Mouse (Mus musculus): ENCODE measurements around the gene Selenon. TPM values are rescaled to one million over a fixed set of nuclear protein-coding genes. Genes with fewer than 3 reads are reported as not detected.
A peak's percentile ranks its signal among the peaks of the same experiment; 100 is the strongest.
"Not testable (repeated sequence)": the region's sequence is repeated elsewhere in the genome, so short reads cannot be mapped to it uniquely, and the experiment has no call there.

Gene Selenon
- total and polyA plus RNA-seq, 2 experiments = 0.74 to 2.4 TPM

DNA sequence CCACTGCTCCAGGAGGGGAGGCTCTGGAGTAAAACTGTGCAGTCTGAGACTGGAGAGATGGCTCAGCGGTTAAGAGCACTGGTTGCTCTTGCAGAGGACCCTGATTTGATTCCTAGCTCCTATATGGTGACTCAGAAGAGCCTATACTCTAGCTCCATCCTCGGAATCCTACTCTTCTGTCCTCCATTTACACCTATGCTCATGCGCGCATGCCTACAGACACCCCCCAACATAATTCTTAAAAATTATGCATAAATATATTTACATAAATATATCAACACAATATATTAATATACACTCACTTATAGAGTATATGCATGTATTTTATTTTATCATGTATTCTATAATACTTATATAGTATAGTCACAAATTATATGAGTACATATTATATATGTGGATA lies 41.6 kb downstream of the Selenon start:
- 76% methylated on average over 4 of the region's 4 CpGs for WGBS
- Histone ChIP-seq H3K27ac (replicated peaks; ENCODE audit: insufficient read depth, low read depth, low read length) (no peak overlapping the region), H3K4me1 (ENCODE audit: control insufficient read depth, insufficient read depth, low read length) (peaks cover 6% of the 10 kb centered on the region), H3K27me3 (ENCODE audit: control insufficient read depth, insufficient read depth, low read length) (no peaks in the 10 kb centered on the region), H3K79me2 (ENCODE audit: control insufficient read depth, insufficient read depth, low read length) (no peaks in the 10 kb centered on the region; the same call in 1 of the 2 replicates), H3K36me3 (ENCODE audit: control insufficient read depth, insufficient read depth, low read length) (peaks cover 3% of the 10 kb centered on the region; the same call in 1 of the 2 replicates), H3K9ac (ENCODE audit: low read depth, low read length) (no peak overlapping the region), H3K4me3 (ENCODE audit: insufficient read depth, low read depth, low read length) (no peak overlapping the region)
- DNase-seq (ENCODE audit: extremely low read depth, low read depth, low spot score) = no peak
- TF ChIP-seq POLR2A (IDR thresholded peaks at IDR 0.05; ENCODE audit: extremely low read depth, insufficient read depth, low read length) (no peak), CTCF (IDR thresholded peaks at IDR 0.05; ENCODE audit: low read depth, low read length) (no peak)

DNA sequence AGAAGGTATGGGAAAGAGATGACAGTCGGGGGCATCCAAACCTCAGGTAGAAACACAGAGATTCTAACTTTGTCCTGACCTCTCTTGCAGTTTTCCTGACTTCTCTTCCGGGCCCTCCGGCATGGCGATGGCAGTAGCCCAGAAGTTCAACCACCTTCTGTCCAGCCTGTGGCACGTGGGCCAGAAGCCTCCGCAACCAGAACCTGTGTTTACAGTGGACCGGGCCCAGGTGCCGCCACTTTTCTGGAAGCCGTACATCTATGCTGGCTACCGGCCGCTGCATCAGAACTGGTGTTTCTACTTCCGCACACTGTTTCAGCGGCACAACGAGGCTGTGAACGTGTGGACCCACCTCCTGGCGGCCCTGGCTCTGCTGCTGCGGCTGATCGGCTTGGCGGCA lies 45.3 kb downstream of the Selenon start:
- Histone ChIP-seq H3K4me1 (ENCODE audit: control insufficient read depth, insufficient read depth, low read length) (peaks cover 6% of the 10 kb centered on the region), H3K36me3 (ENCODE audit: control insufficient read depth, insufficient read depth, low read length) (peaks cover 3% of the 10 kb centered on the region; the same call in 1 of the 2 replicates), H3K27me3 (ENCODE audit: control insufficient read depth, insufficient read depth, low read length) (no peaks in the 10 kb centered on the region), H3K27ac (replicated peaks; ENCODE audit: insufficient read depth, low read depth, low read length) (no peak overlapping the region), H3K9ac (ENCODE audit: low read depth, low read length) (no peak overlapping the region), H3K4me3 (ENCODE audit: insufficient read depth, low read depth, low read length) (no peak overlapping the region), H3K79me2 (ENCODE audit: control insufficient read depth, insufficient read depth, low read length) (no peaks in the 10 kb centered on the region)
- TF ChIP-seq CTCF (IDR thresholded peaks at IDR 0.05; ENCODE audit: low read depth, low read length) (no peak), POLR2A (IDR thresholded peaks at IDR 0.05; ENCODE audit: extremely low read depth, insufficient read depth, low read length) (no peak)
- 37% methylated on average over 19 of the region's 19 CpGs for WGBS
- peak; percentile 88 for DNase-seq (ENCODE audit: extremely low read depth, low read depth, low spot score)

DNA sequence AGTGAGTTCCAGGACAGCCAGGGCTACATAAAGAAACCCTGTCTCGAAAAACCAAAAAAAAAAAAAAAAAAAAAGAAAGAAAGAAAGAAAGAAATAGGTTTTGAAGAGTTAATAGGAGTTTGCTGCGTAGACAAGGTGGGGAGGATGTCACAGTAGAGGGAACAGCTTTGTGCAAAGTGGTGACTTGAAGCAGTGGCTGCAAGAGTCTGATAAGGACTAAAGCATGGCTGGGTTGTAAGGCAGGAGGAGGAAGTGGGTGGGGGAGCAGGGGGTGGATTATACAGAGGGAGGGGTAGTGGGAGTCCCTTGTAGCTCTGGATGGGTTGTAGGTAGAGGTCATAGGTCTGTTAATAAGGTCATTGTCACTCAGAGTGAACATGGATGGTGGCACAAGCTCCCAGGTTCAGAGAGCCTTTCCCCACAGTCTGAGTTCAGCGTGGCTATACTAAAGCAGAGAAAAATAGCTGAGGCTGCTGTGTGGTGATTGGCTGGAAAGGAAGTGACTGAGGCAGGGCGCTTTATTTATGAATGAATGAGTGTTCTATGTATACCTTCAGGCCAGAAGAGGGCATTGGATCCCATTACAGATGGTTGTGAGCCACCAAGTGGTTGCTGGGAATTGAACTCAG lies 45.9 kb downstream of the Selenon start:
- Histone ChIP-seq H3K79me2 (ENCODE audit: control insufficient read depth, insufficient read depth, low read length) (no peaks in the 10 kb centered on the region), H3K4me3 (ENCODE audit: insufficient read depth, low read depth, low read length) (no peak overlapping the region), H3K36me3 (ENCODE audit: control insufficient read depth, insufficient read depth, low read length) (peaks cover 3% of the 10 kb centered on the region; the same call in 1 of the 2 replicates), H3K27ac (replicated peaks; ENCODE audit: insufficient read depth, low read depth, low read length) (no peak overlapping the region), H3K4me1 (ENCODE audit: control insufficient read depth, insufficient read depth, low read length) (peaks cover 5% of the 10 kb centered on the region), H3K9ac (ENCODE audit: low read depth, low read length) (0 out of 2 replicates have a peak overlapping the region, but pooled peaks have one; percentile 2), H3K27me3 (ENCODE audit: control insufficient read depth, insufficient read depth, low read length) (no peaks in the 10 kb centered on the region)
- DNase-seq (ENCODE audit: extremely low read depth, low read depth, low spot score) = no peak
- no peak for TF ChIP-seq CTCF (IDR thresholded peaks at IDR 0.05; ENCODE audit: low read depth, low read length)
- WGBS = 67% methylated on average over 3 of the region's 4 CpGs

- H3K36me3 ChIP-seq (ENCODE audit: control insufficient read depth, insufficient read depth, low read length) = peaks cover 3% of the 10 kb centered on the region; the same call in 1 of the 2 replicates
- TF ChIP-seq CTCF (IDR thresholded peaks at IDR 0.05; ENCODE audit: low read depth, low read length) = no peak
- no peak for TF ChIP-seq POLR2A (IDR thresholded peaks at IDR 0.05; ENCODE audit: extremely low read depth, insufficient read depth, low read length)
- 55% methylated on average over 4 of the region's 4 CpGs for WGBS
- no peaks in the 10 kb centered on the region; the same call in 1 of the 2 replicates for H3K79me2 ChIP-seq (ENCODE audit: control insufficient read depth, insufficient read depth, low read length)
- H3K27me3 ChIP-seq (ENCODE audit: control insufficient read depth, insufficient read depth, low read length) = no peaks in the 10 kb centered on the region
- H3K27ac ChIP-seq (replicated peaks; ENCODE audit: insufficient read depth, low read depth, low read length) = no peak overlapping the region
- no peak for DNase-seq (ENCODE audit: extremely low read depth, low read depth, low spot score)
- peaks cover 7% of the 10 kb centered on the region for H3K4me1 ChIP-seq (ENCODE audit: control insufficient read depth, insufficient read depth, low read length)
- H3K9ac ChIP-seq (ENCODE audit: low read depth, low read length) = no peak overlapping the region
- H3K4me3 ChIP-seq (ENCODE audit: insufficient read depth, low read depth, low read length) = no peak overlapping the region
Measured at GRCm38 (mm10) chr4:134505303-134505789, 46.6 kb downstream of the Selenon start.

DNA sequence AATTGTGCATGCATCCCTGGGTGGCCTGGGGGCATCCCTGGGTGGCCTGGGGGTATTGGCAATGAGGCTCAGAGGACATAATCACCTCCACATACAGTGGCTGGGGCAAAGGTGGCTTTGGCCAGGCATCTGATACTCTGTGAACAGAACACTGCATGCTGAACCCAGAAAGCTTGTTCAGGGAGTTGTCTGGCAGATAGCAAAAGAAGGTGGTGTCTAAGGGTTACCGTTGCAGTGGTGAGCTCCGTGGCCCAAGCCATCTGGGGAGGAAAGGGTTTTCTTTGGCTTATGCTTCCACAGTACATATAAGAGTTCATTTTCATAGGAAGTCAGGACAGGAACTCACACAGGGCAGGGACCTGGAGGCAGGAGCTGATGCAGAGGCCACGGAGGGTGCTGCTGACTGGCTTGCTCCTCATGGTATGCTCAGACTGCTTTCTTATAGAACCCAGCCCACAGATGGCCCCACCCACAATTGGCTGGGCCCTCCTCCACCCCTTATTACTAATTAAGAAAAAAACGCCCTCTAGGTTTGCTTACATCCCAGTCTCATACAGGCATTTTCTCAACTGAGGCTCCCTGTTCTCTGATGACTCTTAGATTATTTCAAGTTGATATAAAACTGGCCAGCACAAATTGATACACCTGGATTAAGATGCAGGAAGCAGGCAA lies 48.1 kb downstream of the Selenon start:
- Histone ChIP-seq H3K36me3 (ENCODE audit: control insufficient read depth, insufficient read depth, low read length) (peaks cover 3% of the 10 kb centered on the region; the same call in 1 of the 2 replicates), H3K4me1 (ENCODE audit: control insufficient read depth, insufficient read depth, low read length) (peaks cover 7% of the 10 kb centered on the region), H3K27ac (replicated peaks; ENCODE audit: insufficient read depth, low read depth, low read length) (no peak overlapping the region), H3K79me2 (ENCODE audit: control insufficient read depth, insufficient read depth, low read length) (no peaks in the 10 kb centered on the region; the same call in 1 of the 2 replicates), H3K27me3 (ENCODE audit: control insufficient read depth, insufficient read depth, low read length) (no peaks in the 10 kb centered on the region), H3K4me3 (ENCODE audit: insufficient read depth, low read depth, low read length) (no peak overlapping the region), H3K9ac (ENCODE audit: low read depth, low read length) (no peak overlapping the region)
- no peak for DNase-seq (ENCODE audit: extremely low read depth, low read depth, low spot score)
- TF ChIP-seq POLR2A (IDR thresholded peaks at IDR 0.05; ENCODE audit: extremely low read depth, insufficient read depth, low read length) (no peak), CTCF (IDR thresholded peaks at IDR 0.05; ENCODE audit: low read depth, low read length) (no peak)
- 85% methylated on average over 4 of the region's 4 CpGs for WGBS

DNA sequence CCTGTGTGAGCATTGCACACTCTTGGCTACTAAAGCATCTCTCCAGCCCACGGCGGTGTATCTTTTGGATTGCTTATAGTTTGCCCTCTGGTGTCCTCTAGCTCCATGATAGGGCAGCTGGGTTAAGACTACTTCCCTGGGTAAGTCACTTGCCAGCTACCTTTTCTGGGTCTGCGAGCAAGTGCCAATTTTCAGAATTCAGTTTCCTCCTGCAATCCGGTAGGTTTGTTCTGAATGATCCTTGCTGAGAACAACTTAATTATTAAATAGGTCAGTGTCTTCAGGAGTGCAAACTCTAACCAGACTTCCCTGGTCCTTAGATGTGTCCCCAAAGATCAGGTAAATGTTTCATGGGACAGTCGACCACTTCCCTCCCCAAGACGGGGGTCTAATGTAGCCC lies 50.9 kb downstream of the Selenon start:
- Histone ChIP-seq H3K36me3 (ENCODE audit: control insufficient read depth, insufficient read depth, low read length) (no peaks in the 10 kb centered on the region), H3K4me3 (ENCODE audit: insufficient read depth, low read depth, low read length) (no peak overlapping the region), H3K27me3 (ENCODE audit: control insufficient read depth, insufficient read depth, low read length) (no peaks in the 10 kb centered on the region), H3K4me1 (ENCODE audit: control insufficient read depth, insufficient read depth, low read length) (peaks cover 14% of the 10 kb centered on the region), H3K9ac (ENCODE audit: low read depth, low read length) (no peak overlapping the region), H3K27ac (replicated peaks; ENCODE audit: insufficient read depth, low read depth, low read length) (no peak overlapping the region), H3K79me2 (ENCODE audit: control insufficient read depth, insufficient read depth, low read length) (no peaks in the 10 kb centered on the region; the same call in 1 of the 2 replicates)
- 79% methylated on average over 6 of the region's 6 CpGs for WGBS
- TF ChIP-seq CTCF (IDR thresholded peaks at IDR 0.05; ENCODE audit: low read depth, low read length) (no peak), POLR2A (IDR thresholded peaks at IDR 0.05; ENCODE audit: extremely low read depth, insufficient read depth, low read length) (no peak)
- no peak for DNase-seq (ENCODE audit: extremely low read depth, low read depth, low spot score)

- DNase-seq (ENCODE audit: extremely low read depth, low read depth, low spot score); H3K4me3 ChIP-seq (ENCODE audit: insufficient read depth, low read depth, low read length); H3K9ac ChIP-seq (ENCODE audit: low read depth, low read length); H3K27ac ChIP-seq (replicated peaks; ENCODE audit: insufficient read depth, low read depth, low read length); H3K36me3 ChIP-seq (ENCODE audit: control insufficient read depth, insufficient read depth, low read length); H3K27me3 ChIP-seq (ENCODE audit: control insufficient read depth, insufficient read depth, low read length); H3K79me2 ChIP-seq (ENCODE audit: control insufficient read depth, insufficient read depth, low read length): not testable (repeated sequence)
- peaks cover 26% of the 10 kb centered on the region for H3K4me1 ChIP-seq (ENCODE audit: control insufficient read depth, insufficient read depth, low read length)
- 70% methylated on average over 6 of the region's 6 CpGs for WGBS
Measured at GRCm38 (mm10) chr4:134498983-134499382, 53.0 kb downstream of the Selenon start.
